Mouse (Mus musculus) kidney, postnatal 14 days (tissue): ENCODE data around the gene Vmn1r39.
"Not testable (repeated sequence)": the region's sequence is repeated elsewhere in the genome, so short reads cannot be mapped to it uniquely, and the experiment has no call there.

Experiments
- DNase-seq: peaks from one replicate; pipeline ENCODE4 v3.0.0; 2022; ENCODE audit warnings: mixed read lengths

Gene Vmn1r39

GRCm38 (mm10) chr6:66810509-66810908, at the start of gene Vmn1r39:
TSS of gene Vmn1r39 (minus strand) at chr6:66810609.
- no peak for DNase-seq

- peak; percentile 73 for DNase-seq
These were observed 49.0 kb upstream of the Vmn1r39 start for GRCm38 (mm10) chr6:66859391-66859790.

GRCm38 (mm10) chr6:66858356-66858755, 47.9 kb upstream of the Vmn1r39 start:
- DNase-seq, result peak; percentile 9

DNA sequence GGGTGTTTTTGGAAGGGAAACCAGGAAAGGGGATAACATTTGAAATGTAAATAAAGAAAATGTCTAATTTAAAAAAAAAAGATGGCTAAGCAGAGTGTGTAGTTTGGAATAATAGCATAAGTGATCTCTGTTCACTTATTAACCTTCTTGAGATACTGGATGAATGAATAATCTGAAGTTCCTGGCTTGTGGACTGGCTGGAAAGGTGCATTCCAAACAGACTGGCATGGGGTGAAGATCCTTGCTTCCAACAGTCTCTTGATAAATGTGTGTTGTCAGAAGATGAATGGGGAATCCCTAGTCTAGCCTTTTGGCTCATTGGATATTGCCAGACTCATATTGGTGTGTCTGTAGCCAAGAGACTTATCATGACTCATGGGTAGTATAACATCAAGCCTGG, 45.8 kb upstream of the Vmn1r39 start:
- DNase-seq, result peak; percentile 24

- DNase-seq, result peak; percentile 27
These were observed 38.5 kb upstream of the Vmn1r39 start for GRCm38 (mm10) chr6:66848936-66849335.

DNA sequence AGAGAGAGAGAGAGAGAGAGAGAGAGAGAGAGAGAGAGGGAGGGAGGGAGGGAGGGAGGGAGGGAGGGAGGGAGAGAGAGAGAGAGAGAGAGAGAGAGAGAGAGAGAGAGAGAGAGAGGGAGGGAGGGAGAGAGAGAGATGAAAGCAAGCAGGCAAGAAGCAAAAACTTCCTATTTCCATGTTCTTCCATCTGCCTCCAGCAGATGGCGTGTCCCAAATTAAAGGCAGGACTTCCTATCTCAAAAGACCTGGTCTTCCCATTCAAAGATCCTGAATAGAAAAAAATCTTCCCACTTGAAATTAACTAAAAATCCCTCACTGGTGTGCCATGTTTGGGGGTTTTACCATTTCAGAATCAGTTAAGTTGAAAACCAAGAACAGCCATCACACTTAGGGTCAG, 30.2 kb upstream of the Vmn1r39 start:
- peak; percentile 59 for DNase-seq

DNA sequence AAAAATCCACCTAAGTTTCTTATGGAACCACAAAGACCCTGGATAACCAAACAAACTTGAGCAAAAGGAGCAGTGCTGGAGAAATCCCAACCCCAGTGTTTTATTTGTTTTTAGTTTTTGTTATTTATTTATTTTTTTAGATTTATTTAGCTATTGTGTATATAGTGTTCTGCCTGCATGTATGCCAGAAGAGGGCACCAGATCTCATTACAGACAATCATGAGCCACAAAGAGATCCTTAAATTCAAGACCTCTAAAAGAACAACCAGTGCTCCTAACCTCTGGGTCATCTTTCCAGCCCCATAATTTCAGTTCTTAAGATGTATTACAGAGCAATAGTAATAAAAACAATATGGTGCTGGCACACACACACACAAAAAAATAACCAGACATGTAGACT, 26.5 kb upstream of the Vmn1r39 start:
- peak; percentile 10 for DNase-seq

DNA sequence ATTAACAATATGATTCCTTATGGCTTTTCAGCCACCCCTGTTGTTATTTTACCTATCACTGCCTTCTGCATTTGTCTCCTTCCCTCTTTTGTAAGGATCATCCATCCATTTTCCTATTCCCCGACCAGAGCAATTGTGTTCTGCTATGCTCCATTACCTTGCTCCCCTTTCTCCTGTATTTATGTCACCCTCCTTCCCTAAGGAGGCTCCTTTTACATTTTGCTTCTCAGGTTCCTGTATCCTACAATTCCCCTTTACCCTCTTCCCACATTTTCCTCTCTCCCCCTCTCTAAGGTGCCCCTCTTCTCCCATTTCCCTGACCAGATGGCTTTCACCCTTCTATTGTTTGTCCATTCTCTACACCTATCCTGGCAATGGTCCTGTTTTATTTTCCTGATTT, 4.1 kb downstream of the Vmn1r39 start:
- no peak for DNase-seq

GRCm38 (mm10) chr6:66805713-66806112, 4.7 kb downstream of the Vmn1r39 start:
- DNase-seq, result no peak

- not testable (repeated sequence) for DNase-seq
These were observed 27.9 kb downstream of the Vmn1r39 start, which contains the start of gene Vmn1r38 for GRCm38 (mm10) chr6:66782527-66782926. TSS of gene Vmn1r38 (minus strand) at chr6:66782627.
